Mouse (Mus musculus): ENCODE measurements around the gene Sema6d.

The Sema6d gene

GRCm38 (mm10) chr2:124089813-124090230 is at the start of gene Sema6d:
Gene Sema6d (plus strand): TSS chr2:124089969.
- no peak for DNase-seq (ENCODE audit: extremely low spot score, low read depth, low spot score)

- no peak for DNase-seq (ENCODE audit: extremely low spot score, low read depth, low spot score)
Observed at GRCm38 (mm10) chr2:124059910-124060309, 29.9 kb upstream of the Sema6d start.

DNA sequence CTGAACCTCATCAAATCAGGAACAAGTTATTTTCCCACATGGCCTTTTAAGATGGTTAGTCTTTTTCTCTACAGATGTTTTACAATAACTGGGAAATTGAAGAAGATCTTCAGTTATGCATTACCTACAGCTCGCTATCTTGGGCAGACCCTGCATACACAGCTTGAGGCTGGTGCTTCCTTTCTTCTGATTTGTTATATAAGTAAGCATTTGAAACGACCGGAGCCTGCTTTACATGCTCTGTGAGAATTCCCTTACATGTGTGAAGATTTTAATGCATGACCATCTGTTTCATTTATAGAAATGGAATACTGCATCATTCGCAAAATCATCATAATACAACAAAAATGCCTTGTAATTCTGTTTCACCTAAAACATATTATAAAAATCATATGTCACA is 21.4 kb upstream of the Sema6d start:
- no peak for DNase-seq (ENCODE audit: extremely low spot score, low read depth, low spot score)

GRCm38 (mm10) chr2:124070664-124071063 is 19.1 kb upstream of the Sema6d start:
- DNase-seq (ENCODE audit: extremely low spot score, low read depth, low spot score), result no peak

GRCm38 (mm10) chr2:124071380-124071779 is 18.4 kb upstream of the Sema6d start:
- DNase-seq (ENCODE audit: extremely low spot score, low read depth, low spot score), result no peak

DNA sequence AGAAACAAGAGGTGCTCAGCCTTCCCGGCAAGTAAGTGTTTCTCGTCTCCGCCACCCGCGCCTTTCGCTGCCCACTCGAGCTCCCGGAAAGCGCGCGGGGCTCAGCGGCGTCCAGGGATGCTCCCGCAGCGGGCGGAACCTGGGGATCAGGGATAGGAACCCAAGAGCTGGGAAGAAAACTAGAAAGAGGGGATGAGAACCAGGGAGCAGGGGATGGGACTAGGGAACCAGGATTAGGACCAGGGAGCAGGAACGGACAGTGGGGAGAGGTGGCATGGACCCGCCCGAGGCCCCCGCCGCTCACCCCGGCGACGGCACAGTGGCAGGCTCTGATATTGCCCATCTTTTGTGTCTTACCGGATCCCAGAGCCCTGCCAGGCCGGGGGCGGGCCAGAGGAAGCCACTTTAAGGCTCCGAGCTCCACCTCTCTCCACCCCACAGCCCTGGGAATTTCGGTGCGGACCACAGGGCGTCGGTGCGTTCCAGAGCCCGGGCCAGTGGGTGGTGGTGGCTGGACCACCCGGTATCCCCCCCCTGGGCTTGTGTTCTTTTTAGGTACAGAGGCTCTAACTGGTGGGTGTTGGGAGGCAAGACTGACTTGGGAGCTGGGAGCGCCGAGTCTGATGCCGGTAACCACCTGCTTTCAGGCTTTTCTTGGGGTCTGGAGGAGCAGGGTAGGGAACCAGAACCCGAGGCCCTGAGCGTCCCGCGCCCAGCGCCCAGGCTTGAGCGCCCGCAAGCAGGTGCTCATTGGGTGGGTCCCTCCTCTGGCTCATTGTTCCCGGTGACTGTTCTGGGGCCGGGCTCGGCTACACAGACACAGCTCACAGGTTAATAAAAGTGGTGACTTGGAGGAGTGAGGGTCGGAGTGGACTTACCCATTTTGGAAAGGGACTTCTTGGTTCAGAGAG is 717 bp downstream of the Sema6d start:
- no peak for DNase-seq (ENCODE audit: extremely low spot score, low read depth, low spot score)

DNA sequence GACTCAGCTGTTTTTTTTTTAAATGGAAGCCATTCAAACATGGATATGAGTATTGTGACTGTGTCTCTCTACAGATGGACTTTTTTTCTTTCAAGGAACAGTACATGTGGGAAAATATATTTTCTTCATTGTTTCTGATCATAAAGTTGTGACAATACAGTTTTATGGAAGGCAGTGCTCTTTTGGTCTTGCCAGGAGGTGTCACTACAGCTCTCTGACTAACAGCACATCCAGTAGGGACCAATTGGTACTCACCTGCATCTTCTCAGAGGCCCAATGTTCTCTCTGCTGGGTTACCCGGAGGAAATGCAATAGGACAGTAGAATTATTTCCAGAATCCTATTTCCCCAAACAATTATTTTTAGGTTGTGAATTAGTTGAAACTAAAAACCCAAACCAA is 9.9 kb downstream of the Sema6d start:
- no peak for DNase-seq (ENCODE audit: extremely low spot score, low read depth, low spot score)

- DNase-seq (ENCODE audit: extremely low spot score, low read depth, low spot score), result no peak
Observed at GRCm38 (mm10) chr2:124100486-124101200, 10.9 kb downstream of the Sema6d start.

GRCm38 (mm10) chr2:124101201-124101517 is 11.4 kb downstream of the Sema6d start:
- no peak for DNase-seq (ENCODE audit: extremely low spot score, low read depth, low spot score)

- no peak for DNase-seq (ENCODE audit: extremely low spot score, low read depth, low spot score)
Observed at GRCm38 (mm10) chr2:124101580-124101979, 11.8 kb downstream of the Sema6d start.

DNA sequence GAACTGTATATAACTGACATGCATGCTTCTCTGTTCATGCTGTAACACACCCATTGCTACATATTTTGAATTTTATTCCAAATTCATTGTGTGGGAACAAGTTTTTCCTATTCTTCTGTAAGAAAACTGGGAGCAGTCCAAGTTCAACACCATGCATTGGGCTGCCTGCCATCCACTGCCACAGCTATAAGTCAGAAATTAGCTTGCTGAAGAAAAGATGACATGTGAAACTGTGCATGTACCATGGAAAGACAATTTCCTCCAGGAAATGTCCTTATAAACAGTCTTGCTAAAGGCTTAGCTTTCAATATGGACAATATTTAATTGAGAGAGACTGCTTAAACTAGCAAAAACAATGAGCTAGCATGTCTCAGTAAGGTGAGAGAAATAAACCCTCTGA is 13.5 kb downstream of the Sema6d start:
- DNase-seq (ENCODE audit: extremely low spot score, low read depth, low spot score), result no peak

GRCm38 (mm10) chr2:124118469-124119243 is 28.9 kb downstream of the Sema6d start:
- no peak for DNase-seq (ENCODE audit: extremely low spot score, low read depth, low spot score)

GRCm38 (mm10) chr2:124120355-124120754 is 30.6 kb downstream of the Sema6d start:
- no peak for DNase-seq (ENCODE audit: extremely low spot score, low read depth, low spot score)

- no peak for DNase-seq (ENCODE audit: extremely low spot score, low read depth, low spot score)
Observed at GRCm38 (mm10) chr2:124121539-124121938, 31.8 kb downstream of the Sema6d start.

GRCm38 (mm10) chr2:124125504-124125903 is 35.7 kb downstream of the Sema6d start:
- DNase-seq (ENCODE audit: extremely low spot score, low read depth, low spot score), result no peak

DNA sequence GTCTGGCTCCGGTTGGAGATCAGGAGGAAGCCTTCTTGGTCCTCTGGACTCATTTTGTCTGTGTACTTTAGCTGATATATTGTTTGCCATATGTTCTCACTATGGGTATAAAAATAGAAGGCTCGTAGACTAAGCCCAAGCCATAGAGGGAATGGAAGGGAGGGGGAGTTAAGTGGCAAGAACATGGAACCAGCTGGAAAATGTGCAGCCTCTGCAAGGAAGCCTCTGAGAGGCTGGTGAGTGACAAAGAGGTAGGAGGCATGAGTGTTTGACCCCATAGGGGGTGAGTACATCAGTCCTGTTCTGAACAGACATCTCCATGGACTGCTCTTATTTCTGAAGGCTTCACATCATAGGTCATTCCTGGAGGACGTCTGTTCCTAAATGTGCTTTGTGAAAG is 37.1 kb downstream of the Sema6d start:
- DNase-seq (ENCODE audit: extremely low spot score, low read depth, low spot score), result no peak

GRCm38 (mm10) chr2:124130876-124131275 is 41.1 kb downstream of the Sema6d start:
- DNase-seq (ENCODE audit: extremely low spot score, low read depth, low spot score), result no peak

GRCm38 (mm10) chr2:124141510-124142044 is 51.8 kb downstream of the Sema6d start:
- no peak for DNase-seq (ENCODE audit: extremely low spot score, low read depth, low spot score)

- DNase-seq (ENCODE audit: extremely low spot score, low read depth, low spot score), result no peak
Observed at GRCm38 (mm10) chr2:124145528-124145927, 55.8 kb downstream of the Sema6d start.

GRCm38 (mm10) chr2:124158158-124158557 is 68.4 kb downstream of the Sema6d start:
- no peak for DNase-seq (ENCODE audit: extremely low spot score, low read depth, low spot score)

- DNase-seq (ENCODE audit: extremely low spot score, low read depth, low spot score), result no peak
Observed at GRCm38 (mm10) chr2:124162001-124162599, 72.3 kb downstream of the Sema6d start.
